In genomic region chr9:31017616-31018015, GRCm38 (mm10) we compare ENCODE assay signal across 16 mouse cellular contexts.
"Had no signal": no experiment of that assay in that cellular context is flagged by ENCODE, and none has a peak within 500 bp of the region (broad histone marks: within the 10 kb centered on the region; RNA-seq: fewer than 3 reads in every experiment).

No protein-coding gene starts in this region.

- ATAC-seq: hindbrain, embryonic 16.5 days; inflammation-experienced regulatory T-cells, adult 6 months; intestine, embryonic 15.5 days; intestine, postnatal 0 days had no signal

- DNase-seq: gastrocnemius, postnatal 14 days; gastrocnemius, postnatal 36 days; heart, adult 18-20 months; heart, postnatal 10 days; heart, postnatal 4 days; kidney, adult 18-20 months; kidney, adult 8-10 months; kidney, postnatal 10 days; kidney, postnatal 25 days; kidney, postnatal 4 days; liver; liver, embryonic 13.5 days had no signal
